8 mouse cellular contexts compared by ENCODE assay signal in the genomic region with DNA sequence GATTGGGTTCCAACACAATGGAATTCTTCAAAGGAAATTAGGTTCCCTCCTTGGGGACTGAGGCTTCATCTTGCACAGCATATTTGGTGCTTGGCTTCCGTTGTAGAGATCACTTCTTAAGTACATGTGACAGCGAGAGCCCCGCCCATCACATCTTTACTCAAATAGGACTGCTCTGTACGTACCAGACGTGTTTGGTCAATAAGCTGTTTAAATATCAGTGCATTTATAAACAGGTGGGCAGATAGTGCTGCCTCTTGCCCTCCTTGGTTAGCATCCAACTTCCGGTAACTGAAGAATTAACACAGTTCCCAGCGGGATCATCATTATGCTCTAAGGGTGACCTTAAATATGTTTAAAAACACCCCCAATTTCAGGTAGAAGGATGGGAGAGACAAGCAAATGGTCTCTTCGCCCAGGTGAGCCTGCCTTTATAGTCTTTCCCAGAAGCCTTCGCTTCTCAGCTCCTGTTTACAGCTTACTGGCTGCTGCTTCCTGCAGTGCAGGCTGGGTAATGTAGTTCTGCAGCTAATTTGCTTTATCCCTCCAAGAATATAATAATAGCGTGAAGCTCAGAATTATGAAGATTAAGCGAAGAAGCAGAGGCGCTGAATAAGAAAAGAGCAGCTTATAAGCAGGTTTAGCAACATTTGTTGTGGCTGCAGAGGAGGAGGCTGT.
DNase-seq lines count a peak whose midpoint lies in the region; ATAC-seq lines count a peak whose summit lies in the region.

No protein-coding gene starts in this region.

- peaks cover 4% of the 10 kb centered on the region; the same call in 1 of the 2 replicates for H3K27me3 ChIP-seq in forebrain, embryonic 15.5 days
- H3K27me3 ChIP-seq in midbrain, embryonic 13.5 days: peaks cover 7% of the 10 kb centered on the region; the same call in 1 of the 2 replicates

- H3K4me3 ChIP-seq in forebrain, embryonic 15.5 days: peak overlapping the region; percentile 13
- peak overlapping the region; percentile 14; the same call in 1 of the 2 replicates for H3K4me3 ChIP-seq in midbrain, embryonic 13.5 days (replicated peaks)

- H3K4me1 ChIP-seq in forebrain, embryonic 15.5 days: peaks cover 11% of the 10 kb centered on the region; the same call in 1 of the 2 replicates
- H3K4me1 ChIP-seq in midbrain, embryonic 13.5 days (replicated peaks): peaks cover 8% of the 10 kb centered on the region

- H3K9ac ChIP-seq in forebrain, embryonic 15.5 days (replicated peaks): no peak overlapping the region
- H3K9ac ChIP-seq in midbrain, embryonic 13.5 days (replicated peaks): no peak overlapping the region

- intact Hi-C loops in gastrocnemius, postnatal 36 days (cut with DNase I): no loop called here

- ATAC-seq in forebrain, embryonic 15.5 days (replicated peaks): peak; percentile 74
- peak; percentile 89 for ATAC-seq in midbrain, embryonic 13.5 days

- DNase-seq in heart, adult 18-20 months: peak; percentile 30 to 45
- DNase-seq in heart, adult 11 months: no peak
- DNase-seq in ZHBTc4 (ENCODE audit: low read depth, low spot score): peak; percentile 31
- peak; percentile 55 for DNase-seq in large intestine, adult 2 months (ENCODE audit: low read depth, low spot score)
- peak; percentile 32 for DNase-seq in yolk sac, embryonic 10.5 days (ENCODE audit: low spot score)
- no peak for DNase-seq in gastrocnemius, postnatal 36 days

- 68% methylated on average over 12 of the region's 12 CpGs for WGBS in forebrain, embryonic 15.5 days
- 37% methylated on average over 12 of the region's 12 CpGs for WGBS in large intestine, adult 2 months
- WGBS in midbrain, embryonic 13.5 days: 64% methylated on average over 12 of the region's 12 CpGs

- peak overlapping the region; percentile 19 for H3K4me2 ChIP-seq in forebrain, embryonic 15.5 days (replicated peaks)
- peak overlapping the region; percentile 30 for H3K4me2 ChIP-seq in midbrain, embryonic 13.5 days (replicated peaks)

- H3K36me3 ChIP-seq in forebrain, embryonic 15.5 days: no peaks in the 10 kb centered on the region
- no peaks in the 10 kb centered on the region for H3K36me3 ChIP-seq in midbrain, embryonic 13.5 days

- no peak overlapping the region for H3K27ac ChIP-seq in forebrain, embryonic 15.5 days (replicated peaks)
- no peak overlapping the region for H3K27ac ChIP-seq in midbrain, embryonic 13.5 days

- no peaks in the 10 kb centered on the region for H3K9me3 ChIP-seq in forebrain, embryonic 15.5 days
- no peaks in the 10 kb centered on the region for H3K9me3 ChIP-seq in midbrain, embryonic 13.5 days

Comparison
In these comparisons a context has a peak if more than half of its experiments do, and no peak if none do; other contexts are left out.
1. DNase-seq: peak in heart, adult 18-20 months (2 of 2), ZHBTc4 (single experiment), large intestine, adult 2 months (single experiment) and yolk sac, embryonic 10.5 days (single experiment); none in heart, adult 11 months (single experiment) and gastrocnemius, postnatal 36 days (0 of 2).